In genomic region chr11:100139391-100139790, GRCm38 (mm10) we compare ENCODE assay signal across 28 mouse cellular contexts. TPM values are rescaled to one million over a fixed set of nuclear protein-coding genes. Genes with fewer than 3 reads are reported as not detected.
DNase-seq lines count a peak whose midpoint lies in the region; ATAC-seq lines count a peak whose summit lies in the region.
"Had no signal": no experiment of that assay in that cellular context is flagged by ENCODE, and none has a peak within 500 bp of the region (broad histone marks: within the 10 kb centered on the region; RNA-seq: fewer than 3 reads in every experiment).

No protein-coding gene starts in this region.

- H3K27ac ChIP-seq in heart, embryonic 10.5 days, result peak overlapping the region; percentile 2; the same call in 1 of the 2 replicates
- H3K27ac ChIP-seq in heart, embryonic 12.5 days (ENCODE audit: poor library complexity, severe bottlenecking), result no peak overlapping the region
- H3K27ac ChIP-seq in limb, embryonic 12.5 days, result no peak overlapping the region
- H3K27ac ChIP-seq: forebrain, embryonic 12.5 days; left cerebral cortex, adult 2 months; liver, embryonic 13.5 days had no signal

- intact Hi-C loops in left cerebral cortex, postnatal 10 days (cut with DNase I), result no loop called here

- no peak for ATAC-seq in heart, embryonic 12.5 days (ENCODE audit: insufficient number of reproducible peaks, low FRiP score)
- peak; percentile 47; the same call in 1 of the 2 replicates for ATAC-seq in limb, embryonic 12.5 days (ENCODE audit: insufficient number of reproducible peaks, insufficient read depth, low FRiP score, low TSS enrichment, low read depth)
- ATAC-seq: activated CD4-positive, CD25-positive, alpha-beta regulatory T cell, adult 4 months; CD4-positive, CD25-positive, alpha-beta regulatory T cell, adult 4 months had no signal

- H3K4me3 ChIP-seq in heart, embryonic 10.5 days, result no peak overlapping the region
- H3K4me3 ChIP-seq in heart, embryonic 12.5 days, result no peak overlapping the region
- H3K4me3 ChIP-seq in limb, embryonic 12.5 days (replicated peaks), result no peak overlapping the region
- H3K4me3 ChIP-seq: forebrain, embryonic 12.5 days; left cerebral cortex, adult 2 months; liver, embryonic 13.5 days had no signal

- WGBS in heart, embryonic 10.5 days, result 49% methylated on average over 2 of the region's 2 CpGs
- 64% methylated on average over 2 of the region's 2 CpGs for WGBS in heart, embryonic 12.5 days
- 54% methylated on average over 2 of the region's 2 CpGs for WGBS in limb, embryonic 12.5 days

- peaks cover 31% of the 10 kb centered on the region for H3K4me1 ChIP-seq in heart, embryonic 10.5 days
- H3K4me1 ChIP-seq in heart, embryonic 12.5 days (replicated peaks), result peaks cover 30% of the 10 kb centered on the region
- peaks cover 30% of the 10 kb centered on the region for H3K4me1 ChIP-seq in limb, embryonic 12.5 days (replicated peaks)
- H3K4me1 ChIP-seq: liver, embryonic 13.5 days had no signal

- no peak for DNase-seq in heart, embryonic 10.5 days (ENCODE audit: low spot score)
- peak; percentile 10 for DNase-seq in retina, postnatal 1 day
- no peak for DNase-seq in retina, embryonic 14.5 days (ENCODE audit: low spot score)
- no peak for DNase-seq in left cerebral cortex, postnatal 10 days (ENCODE audit: extremely low spot score in 1 of 2, low spot score in 2 of 2)
- DNase-seq in urinary bladder, postnatal 25 days (ENCODE audit: low spot score), result no peak
- DNase-seq: adrenal gland, postnatal 10 days; cerebellum, postnatal 10 days; gastrocnemius, postnatal 10 days; heart, adult 18-20 months; kidney, postnatal 36 days; layer of hippocampus, adult 9-11 months; liver, embryonic 13.5 days; lung, postnatal 4 days; right cerebral cortex, postnatal 4 days; thymus, adult 2 months had no signal

- no peaks in the 10 kb centered on the region for H3K9me3 ChIP-seq in heart, embryonic 10.5 days
- no peaks in the 10 kb centered on the region for H3K9me3 ChIP-seq in heart, embryonic 12.5 days (replicated peaks)
- no peaks in the 10 kb centered on the region for H3K9me3 ChIP-seq in limb, embryonic 12.5 days
- H3K9me3 ChIP-seq: forebrain, embryonic 12.5 days; liver, embryonic 13.5 days had no signal

- H3K36me3 ChIP-seq in heart, embryonic 10.5 days, result peaks cover 15% of the 10 kb centered on the region
- H3K36me3 ChIP-seq in heart, embryonic 12.5 days, result peaks cover 13% of the 10 kb centered on the region
- no peaks in the 10 kb centered on the region for H3K36me3 ChIP-seq in limb, embryonic 12.5 days
- H3K36me3 ChIP-seq: forebrain, embryonic 12.5 days; liver, embryonic 13.5 days had no signal

- H3K4me2 ChIP-seq in heart, embryonic 12.5 days, result no peak overlapping the region
- H3K4me2 ChIP-seq in limb, embryonic 12.5 days, result no peak overlapping the region
- H3K4me2 ChIP-seq: forebrain, embryonic 12.5 days; liver, embryonic 13.5 days had no signal

- peaks cover 28% of the 10 kb centered on the region; the same call in 1 of the 2 replicates for H3K27me3 ChIP-seq in heart, embryonic 10.5 days (ENCODE audit: insufficient read depth, poor library complexity, severe bottlenecking)
- H3K27me3 ChIP-seq in heart, embryonic 12.5 days (replicated peaks), result no peaks in the 10 kb centered on the region; the same call in 1 of the 2 replicates
- H3K27me3 ChIP-seq in limb, embryonic 12.5 days, result peaks cover 8% of the 10 kb centered on the region

- H3K9ac ChIP-seq in heart, embryonic 12.5 days, result no peak overlapping the region
- H3K9ac ChIP-seq in limb, embryonic 12.5 days (replicated peaks), result no peak overlapping the region
- H3K9ac ChIP-seq: forebrain, embryonic 12.5 days; liver, embryonic 13.5 days had no signal

RNA-seq across cellular contexts. Expression of gene Krt15, which starts 3.7 kb away (rescaled TPM):
- polyA plus RNA-seq in heart, embryonic 10.5 days (2016; fragmentation: Nextera tagmentation; extraction: Ambion mirVana), result 0.11 and 1.5 TPM in 2 replicates
- polyA plus RNA-seq in heart, embryonic 12.5 days (2016; fragmentation: Nextera tagmentation; extraction: Ambion mirVana), result 0.58 and 0.69 TPM in 2 replicates
- polyA plus RNA-seq in limb, embryonic 12.5 days (2016; fragmentation: Nextera tagmentation; extraction: Ambion mirVana), result 42.4 and 61.2 TPM in 2 replicates
- total RNA-seq in left cerebral cortex, postnatal 10 days (2021), result not detected
- total RNA-seq: adrenal gland, postnatal 10 days; gastrocnemius, postnatal 10 days; hematopoietic stem cell, adult 5-6 weeks; left cerebral cortex, adult 2 months had no signal
- polyA plus RNA-seq: activated CD4-positive, CD25-positive, alpha-beta regulatory T cell, adult 4 months; CD4-positive, CD25-positive, alpha-beta regulatory T cell, adult 4 months; frontal cortex, adult 2 months had no signal

RNA-seq across cellular contexts. Expression of gene Krt19, which starts 9.1 kb away (rescaled TPM):
- 76.3 and 86.1 TPM in 2 replicates for polyA plus RNA-seq in heart, embryonic 10.5 days (2016; fragmentation: Nextera tagmentation; extraction: Ambion mirVana)
- polyA plus RNA-seq in heart, embryonic 12.5 days (2016; fragmentation: Nextera tagmentation; extraction: Ambion mirVana), result 86.8 and 88.0 TPM in 2 replicates
- 8.4 and 8.7 TPM in 2 replicates for polyA plus RNA-seq in limb, embryonic 12.5 days (2016; fragmentation: Nextera tagmentation; extraction: Ambion mirVana)
- total RNA-seq in left cerebral cortex, postnatal 10 days (2021), result 1 to 10 TPM in 1 of 2 experiments, under 1 TPM in 1; 0.73 to 1.1 TPM
- total RNA-seq: hematopoietic stem cell, adult 5-6 weeks; left cerebral cortex, adult 2 months had no signal
- polyA plus RNA-seq: activated CD4-positive, CD25-positive, alpha-beta regulatory T cell, adult 4 months; CD4-positive, CD25-positive, alpha-beta regulatory T cell, adult 4 months had no signal

RNA-seq across cellular contexts. Expression of gene Krt13, which starts 18.0 kb away (rescaled TPM):
- polyA plus RNA-seq in heart, embryonic 10.5 days (2016; fragmentation: Nextera tagmentation; extraction: Ambion mirVana), result 0.10 TPM in 1 of 2 replicates, not detected in the other
- polyA plus RNA-seq in heart, embryonic 12.5 days (2016; fragmentation: Nextera tagmentation; extraction: Ambion mirVana), result 0.14 and 0.20 TPM in 2 replicates
- not detected in 2 replicates for polyA plus RNA-seq in limb, embryonic 12.5 days (2016; fragmentation: Nextera tagmentation; extraction: Ambion mirVana)
- total RNA-seq in left cerebral cortex, postnatal 10 days (2021), result not detected
- total RNA-seq: adrenal gland, postnatal 10 days; gastrocnemius, postnatal 10 days; heart, adult 18-20 months; hematopoietic stem cell, adult 5-6 weeks; left cerebral cortex, adult 2 months had no signal
- polyA plus RNA-seq: activated CD4-positive, CD25-positive, alpha-beta regulatory T cell, adult 4 months; brain, embryonic 14.5 days; CD4-positive, CD25-positive, alpha-beta regulatory T cell, adult 4 months; forebrain, embryonic 12.5 days; frontal cortex, adult 2 months; kidney, embryonic 14.5 days; limb, embryonic 11.5 days had no signal

RNA-seq across cellular contexts. Expression of gene Krt36, which starts 34.0 kb away (rescaled TPM):
- 0.08 TPM in 1 of 2 replicates, not detected in the other for polyA plus RNA-seq in heart, embryonic 10.5 days (2016; fragmentation: Nextera tagmentation; extraction: Ambion mirVana)
- not detected in 2 replicates for polyA plus RNA-seq in heart, embryonic 12.5 days (2016; fragmentation: Nextera tagmentation; extraction: Ambion mirVana)
- polyA plus RNA-seq in limb, embryonic 12.5 days (2016; fragmentation: Nextera tagmentation; extraction: Ambion mirVana), result 0.13 and 0.16 TPM in 2 replicates
- total RNA-seq in left cerebral cortex, postnatal 10 days (2021), result not detected
- total RNA-seq: gastrocnemius, postnatal 10 days; heart, adult 18-20 months; hematopoietic stem cell, adult 5-6 weeks; left cerebral cortex, adult 2 months had no signal
- polyA plus RNA-seq: activated CD4-positive, CD25-positive, alpha-beta regulatory T cell, adult 4 months; brain, embryonic 14.5 days; CD4-positive, CD25-positive, alpha-beta regulatory T cell, adult 4 months; forebrain, embryonic 12.5 days; frontal cortex, adult 2 months; heart, embryonic 16.5 days; liver, embryonic 13.5 days had no signal

RNA-seq across cellular contexts. Expression of gene Krt35, which starts 43.4 kb away (rescaled TPM):
- not detected in 2 replicates for polyA plus RNA-seq in heart, embryonic 10.5 days (2016; fragmentation: Nextera tagmentation; extraction: Ambion mirVana)
- not detected in 2 replicates for polyA plus RNA-seq in heart, embryonic 12.5 days (2016; fragmentation: Nextera tagmentation; extraction: Ambion mirVana)
- 0.28 and 0.70 TPM in 2 replicates for polyA plus RNA-seq in limb, embryonic 12.5 days (2016; fragmentation: Nextera tagmentation; extraction: Ambion mirVana)
- total RNA-seq in left cerebral cortex, postnatal 10 days (2021), result not detected
- total RNA-seq: adrenal gland, postnatal 10 days; ES-E14; gastrocnemius, postnatal 10 days; heart, adult 18-20 months; hematopoietic stem cell, adult 5-6 weeks; left cerebral cortex, adult 2 months had no signal
- polyA plus RNA-seq: activated CD4-positive, CD25-positive, alpha-beta regulatory T cell, adult 4 months; brain, embryonic 14.5 days; CD4-positive, CD25-positive, alpha-beta regulatory T cell, adult 4 months; forebrain, embryonic 12.5 days; frontal cortex, adult 2 months; heart, embryonic 16.5 days; kidney, embryonic 14.5 days; limb, embryonic 11.5 days; liver, embryonic 13.5 days had no signal

Comparison
In these comparisons a context has a peak if more than half of its experiments do, and no peak if none do; other contexts are left out.
1. RNA of gene Krt15, which starts 3.7 kb away (polyA plus RNA-seq): 42.4 to 61.2 TPM in limb, embryonic 12.5 days; 0.11 to 1.5 TPM in heart, embryonic 10.5 days and 0.58 to 0.69 TPM in heart, embryonic 12.5 days; every median in the first group is over 10 times any median in the second.